8 mouse cellular contexts compared by ENCODE assay signal in the genomic region with DNA sequence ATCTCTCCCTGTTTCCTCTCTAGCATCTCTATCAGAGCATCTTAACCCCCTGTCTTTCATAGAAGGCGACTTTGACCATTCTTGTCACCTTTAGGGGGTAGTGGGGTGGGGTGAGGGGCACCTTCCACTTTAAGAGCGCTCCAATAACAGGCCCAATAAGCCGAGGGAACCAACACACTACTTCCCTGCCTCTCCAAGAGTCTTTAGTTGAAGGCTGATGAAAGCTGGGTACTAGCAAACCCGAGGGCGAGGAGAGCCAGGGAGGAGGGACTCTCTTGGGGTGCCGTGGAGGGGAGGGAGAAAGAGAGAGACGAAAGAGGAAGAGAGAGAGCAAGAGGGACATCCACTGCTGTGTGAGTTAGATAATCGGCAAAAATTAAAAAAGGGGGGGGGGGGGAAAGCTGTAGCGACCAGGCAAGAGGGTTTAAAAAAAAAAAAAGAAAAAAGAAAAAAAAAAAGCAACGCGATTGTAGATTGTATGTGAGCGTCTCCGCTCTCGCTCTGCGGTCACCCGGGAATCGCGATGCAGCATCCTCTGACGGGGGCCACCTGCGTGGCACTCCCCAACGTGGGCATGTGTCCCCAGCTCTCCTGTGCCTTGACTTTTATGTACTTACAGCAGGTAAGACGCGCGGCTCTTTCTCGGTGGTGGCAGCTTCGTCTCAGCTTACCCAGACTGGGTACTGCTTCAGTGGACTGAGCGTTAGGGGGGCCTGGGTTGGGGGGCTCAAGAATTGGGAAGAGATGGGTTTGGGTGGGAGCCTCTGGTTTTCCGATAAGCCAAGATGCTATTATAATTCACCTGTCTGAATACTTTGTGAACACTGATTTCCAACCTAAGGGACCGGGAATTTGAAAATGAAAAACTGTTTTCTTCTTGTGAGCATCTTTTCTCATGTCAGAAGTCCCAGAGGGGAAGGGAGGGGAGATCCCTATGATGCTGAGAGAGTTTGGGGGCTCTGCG.
DNase-seq lines count a peak whose midpoint lies in the region; ATAC-seq lines count a peak whose summit lies in the region.

No protein-coding gene starts in this region.

- WGBS in midbrain, embryonic 16.5 days: 1% methylated on average over 28 of the region's 30 CpGs

- DNase-seq in left cerebral cortex, adult 18-20 months (ENCODE audit: low spot score in 2 of 2): peak; percentile 50 to 52
- DNase-seq in left cerebral cortex, postnatal 36 days (ENCODE audit: low spot score in 2 of 2): no peak
- DNase-seq in embryo, embryonic 11 days: peak; percentile 43
- DNase-seq in kidney, postnatal 4 days: no peak
- no peak for DNase-seq in spleen, postnatal 10 days (ENCODE audit: low spot score in 2 of 2)

- peak; percentile 42 to 60; a peak in 1 of 4 replicates for ATAC-seq in hematopoietic stem cell, adult 5-6 weeks (replicated peaks in 1 of 2; ENCODE audit: insufficient read depth in 1 of 2, low FRiP score in 2 of 2, low TSS enrichment in 1 of 2, low read depth in 1 of 2, poor library complexity in 2 of 2, severe bottlenecking in 2 of 2)
- peak; percentile 73 for ATAC-seq in midbrain, embryonic 16.5 days
- ATAC-seq in granulocyte monocyte progenitor cell, adult 5-6 weeks (replicated peaks; ENCODE audit: poor library complexity, severe bottlenecking): no peak

- H3K27me3 ChIP-seq in midbrain, embryonic 16.5 days (ENCODE audit: control insufficient read depth, insufficient read depth, low read depth, low read length): 0 out of 2 replicates have a peak, but pooled peaks cover 2% of the 10 kb centered on the region

- H3K9ac ChIP-seq in midbrain, embryonic 16.5 days (ENCODE audit: low read depth, low read length): peak overlapping the region; percentile 58

- H3K27ac ChIP-seq in midbrain, embryonic 16.5 days (ENCODE audit: low read length): peak overlapping the region; percentile 65

- H3K9me3 ChIP-seq in midbrain, embryonic 16.5 days (replicated peaks; ENCODE audit: control insufficient read depth, low read length, poor library complexity, severe bottlenecking): no peaks in the 10 kb centered on the region

- H3K4me2 ChIP-seq in midbrain, embryonic 16.5 days (ENCODE audit: low read length): peak overlapping the region; percentile 72

- H3K4me3 ChIP-seq in midbrain, embryonic 16.5 days (ENCODE audit: low read depth, low read length): peak overlapping the region; percentile 38

- H3K4me1 ChIP-seq in midbrain, embryonic 16.5 days (ENCODE audit: control insufficient read depth, insufficient read depth, low read length): peaks cover 15% of the 10 kb centered on the region

- intact Hi-C loops in left cerebral cortex, postnatal 36 days (cut with DNase I): no loop called here

- no peaks in the 10 kb centered on the region for H3K36me3 ChIP-seq in midbrain, embryonic 16.5 days (ENCODE audit: control insufficient read depth, insufficient read depth, low read length)

Comparison
In these comparisons a context has a peak if more than half of its experiments do, and no peak if none do; other contexts are left out.
1. DNase-seq: peak in left cerebral cortex, adult 18-20 months (2 of 2) and embryo, embryonic 11 days (single experiment); none in left cerebral cortex, postnatal 36 days (0 of 2), kidney, postnatal 4 days (0 of 2) and spleen, postnatal 10 days (0 of 2).